Mouse (Mus musculus) C2C12 (cell line): ENCODE measurements around the gene Slit1. TPM values are rescaled to one million over a fixed set of nuclear protein-coding genes. Genes with fewer than 3 reads are reported as not detected.

Source experiments
- H3K27me3 ChIP-seq: one replicate; pipeline ENCODE4 v1.6.1; 2011; ENCODE audit not compliant: control insufficient read depth, insufficient read depth, insufficient read length
- H3K36me3 ChIP-seq: one replicate; pipeline ENCODE4 v1.6.1; 2011; ENCODE audit not compliant: control insufficient read depth, insufficient read depth
- H3K4me3 ChIP-seq: one replicate; pipeline ENCODE4 v1.5.1; 2011; ENCODE audit warnings: mild to moderate bottlenecking, control low read depth; ENCODE audit not compliant: poor library complexity, insufficient read depth, severe bottlenecking
- H3K79me2 ChIP-seq: one replicate; pipeline ENCODE4 v1.6.1; 2011; ENCODE audit not compliant: control insufficient read depth, insufficient read depth
- H3K79me3 ChIP-seq: one replicate; pipeline ENCODE4 v1.6.1; 2011; ENCODE audit warnings: low read depth, control low read depth
- H3ac ChIP-seq: one replicate; pipeline ENCODE3; 2011; ENCODE audit warnings: low read depth; ENCODE audit not compliant: control insufficient read depth, insufficient read length
- CEBPB ChIP-seq: IDR thresholded peaks from one replicate; pipeline ENCODE4 v1.6.1; 2011; ENCODE audit warnings: low read depth, mild to moderate bottlenecking, control low read depth, moderate library complexity
- CTCF ChIP-seq: IDR thresholded peaks from one replicate; pipeline ENCODE4 v1.5.1; 2011; ENCODE audit not compliant: control insufficient read depth, insufficient read depth, insufficient read length
- FOSL1 ChIP-seq: IDR thresholded peaks from one replicate; pipeline ENCODE4 v1.8.0; 2011; ENCODE audit warnings: mild to moderate bottlenecking, low read length; ENCODE audit not compliant: poor library complexity, insufficient read depth, severe bottlenecking
- MAX ChIP-seq: IDR thresholded peaks from one replicate; pipeline ENCODE4 v1.6.1; 2011; ENCODE audit warnings: mild to moderate bottlenecking, control low read depth
- MYOD1 ChIP-seq: IDR thresholded peaks from one replicate; pipeline ENCODE4 v1.6.1; 2011; ENCODE audit warnings: low read depth; ENCODE audit not compliant: control insufficient read depth, insufficient read length
- MYOG ChIP-seq: IDR thresholded peaks from one replicate; pipeline ENCODE4 v1.6.1; 2011; ENCODE audit not compliant: control insufficient read depth, insufficient read length; ENCODE audit errors: extremely low read depth
- USF1 ChIP-seq: IDR thresholded peaks from one replicate; pipeline ENCODE4 v1.6.1; 2011; ENCODE audit warnings: low read depth, mild to moderate bottlenecking, control low read depth, moderate library complexity
- polyA plus RNA-seq: library from polyadenylated mRNA; unstranded; fragments of >200 nt; fragmentation: generic; extraction: Trizol; gene quantifications from one replicate; pipeline ENCODE4 v1.2.1, GENCODE M21; 2012; ENCODE audit warnings: missing spikeins

The Slit1 gene
- polyA plus RNA-seq, 1 experiment, result not detected

DNA sequence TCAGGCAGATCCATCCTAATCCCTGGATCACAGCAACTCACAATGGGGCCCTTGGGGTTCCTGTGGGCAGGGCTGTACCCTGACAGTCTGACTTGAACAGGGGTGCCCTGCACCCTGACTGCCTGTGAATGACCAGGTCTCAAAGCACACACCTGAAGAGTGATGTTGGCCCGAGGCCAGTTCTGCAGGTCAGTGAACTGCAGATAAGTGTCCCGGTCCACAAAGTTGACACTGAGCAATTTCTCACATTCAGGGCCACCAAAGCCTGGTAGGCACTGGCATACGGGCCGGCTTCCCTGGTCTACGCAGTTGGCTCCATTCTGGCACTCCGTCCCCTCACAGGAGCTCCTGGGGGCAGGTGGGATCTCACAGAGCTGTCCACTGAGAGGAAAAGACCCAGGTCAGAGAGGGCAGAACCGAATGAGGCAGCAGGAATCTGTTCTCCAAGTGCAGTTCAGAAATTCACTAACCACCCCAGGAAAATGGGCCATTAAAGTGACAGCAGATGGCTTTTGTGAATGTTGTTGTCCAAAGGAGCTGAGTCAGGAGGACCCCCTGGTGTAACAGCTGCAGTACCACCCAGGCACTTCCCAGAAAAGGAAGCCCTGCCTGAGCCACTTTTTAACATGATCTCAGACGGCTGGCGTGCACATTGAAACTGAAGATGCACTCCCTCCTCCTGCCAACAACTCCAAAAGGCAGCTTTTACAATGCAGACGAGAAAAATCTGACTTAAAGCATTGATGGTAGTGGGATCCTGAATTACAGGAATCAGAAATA, 137.1 kb downstream of the Slit1 start:
- TF ChIP-seq MYOD1 (peak; percentile 5), USF1 (no peak)
- peaks cover 3% of the 10 kb centered on the region for H3K27me3 ChIP-seq
- H3K36me3 ChIP-seq, result no peaks in the 10 kb centered on the region
- no peak overlapping the region for H3K4me3 ChIP-seq
- H3ac ChIP-seq, result no peak overlapping the region
- H3K79me3 ChIP-seq, result no peaks in the 10 kb centered on the region
- H3K79me2 ChIP-seq, result no peaks in the 10 kb centered on the region

- TF ChIP-seq CTCF (no peak), CEBPB (no peak), MAX (no peak)
- Histone ChIP-seq H3K79me2 (no peaks in the 10 kb centered on the region), H3K4me3 (no peak overlapping the region), H3ac (no peak overlapping the region), H3K79me3 (no peaks in the 10 kb centered on the region), H3K36me3 (no peaks in the 10 kb centered on the region), H3K27me3 (peaks cover 3% of the 10 kb centered on the region)
These were observed 142.8 kb downstream of the Slit1 start for GRCm38 (mm10) chr19:41600647-41601046.

GRCm38 (mm10) chr19:41597170-41597894, 146.1 kb downstream of the Slit1 start:
- Histone ChIP-seq H3K4me3 (no peak overlapping the region), H3K79me3 (no peaks in the 10 kb centered on the region), H3K27me3 (peaks cover 3% of the 10 kb centered on the region), H3K79me2 (no peaks in the 10 kb centered on the region), H3K36me3 (no peaks in the 10 kb centered on the region), H3ac (no peak overlapping the region)
- TF ChIP-seq MAX (peak; percentile 68), FOSL1 (no peak), CEBPB (peak; percentile 76), CTCF (no peak), USF1 (no peak), MYOG (no peak), MYOD1 (peak; percentile 78)

GRCm38 (mm10) chr19:41591808-41592207, 151.7 kb downstream of the Slit1 start:
- no peaks in the 10 kb centered on the region for H3K36me3 ChIP-seq
- no peak for TF ChIP-seq MYOG
- peak; percentile 2 for TF ChIP-seq MYOD1
- TF ChIP-seq CEBPB, result no peak
- TF ChIP-seq CTCF, result no peak
- no peak for TF ChIP-seq USF1
- no peak for TF ChIP-seq FOSL1

GRCm38 (mm10) chr19:41589681-41590080, 153.8 kb downstream of the Slit1 start:
- Histone ChIP-seq H3K27me3 (no peaks in the 10 kb centered on the region), H3K36me3 (peaks cover 15% of the 10 kb centered on the region), H3ac (no peak overlapping the region), H3K79me3 (no peaks in the 10 kb centered on the region), H3K79me2 (no peaks in the 10 kb centered on the region), H3K4me3 (no peak overlapping the region)
- no peak for TF ChIP-seq USF1
- no peak for TF ChIP-seq MAX
- no peak for TF ChIP-seq CEBPB
- no peak for TF ChIP-seq MYOD1
- no peak for TF ChIP-seq FOSL1
- no peak for TF ChIP-seq CTCF
- no peak for TF ChIP-seq MYOG

More at GRCm38 (mm10) chr19:41591808-41592207, 151.7 kb downstream of the Slit1 start:
- H3K79me2 ChIP-seq, result no peaks in the 10 kb centered on the region
- no peaks in the 10 kb centered on the region for H3K27me3 ChIP-seq
- no peak overlapping the region for H3K4me3 ChIP-seq
- no peak overlapping the region for H3ac ChIP-seq
- H3K79me3 ChIP-seq, result no peaks in the 10 kb centered on the region

DNA sequence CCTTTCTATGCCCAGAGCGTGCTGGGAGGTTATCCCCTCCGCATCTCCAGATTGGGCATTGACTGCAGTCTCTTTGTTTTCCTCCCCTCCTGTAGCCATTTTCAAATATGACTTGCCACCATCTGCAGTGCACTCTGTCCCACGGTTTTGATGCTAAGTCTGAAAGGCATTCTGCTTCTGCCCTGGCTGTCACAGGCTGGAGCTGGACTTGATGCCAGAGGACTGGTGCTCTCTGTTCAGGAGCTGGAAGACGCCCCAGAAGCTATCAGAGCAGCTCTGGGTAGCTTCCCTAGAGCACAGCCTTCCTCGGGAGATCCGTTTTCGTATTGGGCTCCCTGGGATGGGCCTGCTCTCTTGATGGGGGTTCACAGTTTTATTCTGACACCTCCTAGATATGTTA, 154.4 kb downstream of the Slit1 start:
- Histone ChIP-seq H3K27me3 (no peaks in the 10 kb centered on the region), H3ac (no peak overlapping the region), H3K36me3 (peaks cover 15% of the 10 kb centered on the region), H3K4me3 (no peak overlapping the region), H3K79me3 (no peaks in the 10 kb centered on the region), H3K79me2 (no peaks in the 10 kb centered on the region)
- TF ChIP-seq FOSL1 (no peak), CEBPB (no peak), MYOD1 (no peak), MYOG (no peak), USF1 (no peak), MAX (no peak), CTCF (no peak)
